Mouse (Mus musculus) spleen, adult 2 months (tissue): Measurements from ENCODE around the gene Arhgap8. TPM values are rescaled to one million over a fixed set of nuclear protein-coding genes. Genes with fewer than 3 reads are reported as not detected.

Source experiments
- DNase-seq, 2 experiments: peaks; one replicate each; pipeline versions ENCODE4 v3.0.0 to v3.0.0-alpha.2; 2012 to 2021; ENCODE audit warnings: low spot score in 2 of 2, low read depth in 1 of 2
- H3K27ac ChIP-seq: fragments of 200-500 bp; 2 replicates; pipeline ENCODE4 v1.5.1; 2012; ENCODE audit warnings: low read length, inconsistent platforms; ENCODE audit not compliant: insufficient read depth
- H3K27me3 ChIP-seq: fragments of 200-500 bp; 2 replicates; pipeline ENCODE4 v1.6.1; 2012; ENCODE audit warnings: mild to moderate bottlenecking, moderate library complexity, low read length, inconsistent platforms; ENCODE audit not compliant: control insufficient read depth, insufficient read depth
- H3K36me3 ChIP-seq: fragments of 200-500 bp; 2 replicates; pipeline ENCODE4 v1.6.1; 2012; ENCODE audit warnings: mild to moderate bottlenecking, low read length, inconsistent platforms; ENCODE audit not compliant: control insufficient read depth, insufficient read depth
- H3K4me1 ChIP-seq: fragments of 200-500 bp; 2 replicates; pipeline ENCODE4 v1.6.1; 2011; ENCODE audit warnings: inconsistent platforms; ENCODE audit not compliant: control insufficient read depth, insufficient read depth, insufficient read length
- H3K4me3 ChIP-seq: fragments of 200-500 bp; 2 replicates; pipeline ENCODE4 v1.5.1; 2011; ENCODE audit warnings: mild to moderate bottlenecking, inconsistent platforms; ENCODE audit not compliant: insufficient read depth, insufficient read length; ENCODE audit errors: extremely low read depth
- CTCF ChIP-seq: fragments of 200-500 bp; IDR thresholded peaks from 2 replicates; pipeline ENCODE4 v1.5.1; 2011; ENCODE audit warnings: mild to moderate bottlenecking, inconsistent platforms; ENCODE audit not compliant: insufficient read depth, insufficient read length, insufficient replicate concordance; ENCODE audit errors: extremely low read depth
- POLR2A ChIP-seq: fragments of 200-500 bp; IDR thresholded peaks from 2 replicates; pipeline ENCODE4 v1.6.1; 2011; ENCODE audit warnings: low read depth, low read length, inconsistent platforms
- WGBS: fragments of 180-500 bp; shearing (Covaris S2); methylation state at CpG from one replicate; pipeline ENCODE4 v1.1.7; 2018; 5-methylcytosine and 5-hydroxymethylcytosine counted together
- polyA plus RNA-seq: library from polyadenylated mRNA; depleted of rRNA; stranded (reverse); fragments of >200 nt; gene quantifications from 2 replicates; pipeline ENCODE4 v1.2.3, GENCODE M21; 2012

Arhgap8 gene
- polyA plus RNA-seq, 1 experiment, result 0.72 TPM

- no peaks in the 10 kb centered on the region for H3K27me3 ChIP-seq
- whole genome bisulfite sequencing, result 60% methylated on average over 18 of the region's 18 CpGs
These were observed 12.0 kb downstream of the Arhgap8 start for GRCm38 (mm10) chr15:84731676-84732424.

GRCm38 (mm10) chr15:84732425-84732749 lies 12.5 kb downstream of the Arhgap8 start:
- WGBS, result 75% methylated on average over 4 of the region's 4 CpGs

More at GRCm38 (mm10) chr15:84731676-84732424, 12.0 kb downstream of the Arhgap8 start:
- TF ChIP-seq POLR2A, result no peak
- no peak for TF ChIP-seq CTCF
- H3K4me3 ChIP-seq, result no peak overlapping the region
- no peaks in the 10 kb centered on the region for H3K4me1 ChIP-seq
- H3K27ac ChIP-seq, result no peak overlapping the region
- DNase-seq, result no peak
- no peaks in the 10 kb centered on the region for H3K36me3 ChIP-seq

GRCm38 (mm10) chr15:84736346-84736993 lies 16.6 kb downstream of the Arhgap8 start:
- TF ChIP-seq CTCF (no peak), POLR2A (no peak)
- no peaks in the 10 kb centered on the region for H3K27me3 ChIP-seq
- H3K36me3 ChIP-seq, result no peaks in the 10 kb centered on the region
- WGBS, result 91% methylated on average over 11 of the region's 11 CpGs
- no peak overlapping the region for H3K27ac ChIP-seq
- no peak for DNase-seq
- H3K4me3 ChIP-seq, result no peak overlapping the region
- H3K4me1 ChIP-seq, result no peaks in the 10 kb centered on the region

More at GRCm38 (mm10) chr15:84732425-84732749, 12.5 kb downstream of the Arhgap8 start:
- H3K4me1 ChIP-seq, result no peaks in the 10 kb centered on the region
- H3K4me3 ChIP-seq, result no peak overlapping the region
- no peak for TF ChIP-seq CTCF
- no peak for TF ChIP-seq POLR2A
- H3K27ac ChIP-seq, result no peak overlapping the region
- H3K27me3 ChIP-seq, result no peaks in the 10 kb centered on the region
- no peak for DNase-seq
- H3K36me3 ChIP-seq, result no peaks in the 10 kb centered on the region

GRCm38 (mm10) chr15:84736994-84737346 lies 17.1 kb downstream of the Arhgap8 start:
- 29% methylated on average over 2 of the region's 4 CpGs for WGBS
- no peak for DNase-seq
- Histone ChIP-seq H3K4me3 (no peak overlapping the region), H3K27ac (no peak overlapping the region), H3K4me1 (no peaks in the 10 kb centered on the region), H3K27me3 (no peaks in the 10 kb centered on the region), H3K36me3 (no peaks in the 10 kb centered on the region)
- TF ChIP-seq CTCF (no peak), POLR2A (no peak)

- Histone ChIP-seq H3K27me3 (no peaks in the 10 kb centered on the region), H3K4me3 (no peak overlapping the region), H3K36me3 (no peaks in the 10 kb centered on the region), H3K4me1 (no peaks in the 10 kb centered on the region), H3K27ac (no peak overlapping the region)
- WGBS, result 91% methylated on average over 7 of the region's 7 CpGs
- DNase-seq, result no peak
- no peak for TF ChIP-seq CTCF
These were observed 18.4 kb downstream of the Arhgap8 start for GRCm38 (mm10) chr15:84738246-84738645.

DNA sequence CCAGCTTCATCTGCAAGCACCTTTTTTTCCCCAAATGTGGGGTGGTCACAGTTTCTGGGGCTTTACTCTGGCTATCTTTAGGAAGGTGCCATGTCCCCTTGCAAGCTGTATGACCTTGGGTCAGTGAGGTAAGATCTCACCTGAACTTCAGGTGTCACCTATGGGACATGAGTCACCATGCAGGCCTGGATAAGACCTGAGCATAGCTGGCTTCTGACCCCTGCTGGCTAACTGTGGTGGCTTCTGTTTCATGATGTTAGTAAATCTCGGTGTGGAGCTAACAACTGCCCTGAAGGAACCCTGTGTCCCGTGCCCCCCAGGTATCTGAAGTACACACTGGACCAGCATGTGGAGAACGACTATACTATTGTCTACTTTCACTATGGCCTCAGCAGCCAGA lies 21.7 kb downstream of the Arhgap8 start:
- Histone ChIP-seq H3K27ac (no peak overlapping the region), H3K27me3 (no peaks in the 10 kb centered on the region), H3K4me3 (no peak overlapping the region), H3K4me1 (no peaks in the 10 kb centered on the region), H3K36me3 (no peaks in the 10 kb centered on the region)
- no peak for TF ChIP-seq CTCF
- TF ChIP-seq POLR2A, result no peak
- 73% methylated on average over 3 of the region's 3 CpGs for WGBS
- no peak for DNase-seq

GRCm38 (mm10) chr15:84743347-84743746 lies 23.5 kb downstream of the Arhgap8 start:
- H3K36me3 ChIP-seq, result no peaks in the 10 kb centered on the region
- DNase-seq, result no peak
- 30% methylated on average over 3 of the region's 3 CpGs for WGBS
- no peak overlapping the region for H3K27ac ChIP-seq
- H3K27me3 ChIP-seq, result no peaks in the 10 kb centered on the region
- TF ChIP-seq POLR2A (no peak), CTCF (no peak)
- no peaks in the 10 kb centered on the region for H3K4me1 ChIP-seq
- H3K4me3 ChIP-seq, result no peak overlapping the region
